Mouse (Mus musculus): ENCODE results near the gene Dido1. TPM values are rescaled to one million over a fixed set of nuclear protein-coding genes. Genes with fewer than 3 reads are reported as not detected.
"Not testable (repeated sequence)": the region's sequence is repeated elsewhere in the genome, so short reads cannot be mapped to it uniquely, and the experiment has no call there.

Gene Dido1
- polyA plus RNA-seq, 2 experiments = 26.4 to 39.7 TPM

GRCm38 (mm10) chr2:180724585-180725413, 15.0 kb upstream of the Dido1 start, which contains the start of gene Slc17a9:
Gene Slc17a9, plus strand, starts transcription at chr2:180725263.
- Histone ChIP-seq H3K27me3 (ENCODE audit: control insufficient read depth, insufficient read depth, low read length) (no peaks in the 10 kb centered on the region), H3K27ac (replicated peaks; ENCODE audit: low read depth, low read length) (no peak within 1 kb of the TSS), H3K4me2 (replicated peaks; ENCODE audit: low read depth, low read length, severe bottlenecking) (peak within 1 kb of the TSS; percentile 18; the same call in 1 of the 2 replicates), H3K9ac (ENCODE audit: low read depth, low read length, severe bottlenecking) (0 out of 2 replicates have a peak within 1 kb of the TSS, but pooled peaks have one; percentile 12), H3K36me3 (ENCODE audit: control insufficient read depth, insufficient read depth, low read length) (peaks cover 29% of the 10 kb centered on the region), H3K4me1 (ENCODE audit: control insufficient read depth, insufficient read depth, low read length) (peaks cover 5% of the 10 kb centered on the region; the same call in 1 of the 2 replicates), H3K4me3 (replicated peaks; ENCODE audit: low read length) (peak within 1 kb of the TSS; percentile 7; the same call in 1 of the 2 replicates), H3K9me3 (ENCODE audit: control insufficient read depth, low read length) (no peaks in the 10 kb centered on the region)
- TF ChIP-seq POLR2A (IDR thresholded peaks at IDR 0.05; ENCODE audit: borderline replicate concordance, extremely low read depth, insufficient read depth, insufficient read length) = no peak
- ATAC-seq (ENCODE audit: low FRiP score, low read depth) (peak; percentile 64), DNase-seq (ENCODE audit: low spot score) (no peak)
- WGBS = 4% methylated on average over 18 of the region's 18 CpGs

GRCm38 (mm10) chr2:180723865-180724264, 14.1 kb upstream of the Dido1 start:
- peaks cover 38% of the 10 kb centered on the region for H3K36me3 ChIP-seq (ENCODE audit: control insufficient read depth, insufficient read depth, low read length)
- TF ChIP-seq POLR2A (IDR thresholded peaks at IDR 0.05; ENCODE audit: borderline replicate concordance, extremely low read depth, insufficient read depth, insufficient read length) = no peak

GRCm38 (mm10) chr2:180722748-180723147, 12.9 kb upstream of the Dido1 start:
- not testable (repeated sequence) for H3K27ac ChIP-seq (replicated peaks; ENCODE audit: low read depth, low read length); H3K4me3 ChIP-seq (replicated peaks; ENCODE audit: low read length); H3K9ac ChIP-seq (ENCODE audit: low read depth, low read length, severe bottlenecking); DNase-seq (ENCODE audit: low spot score); H3K27me3 ChIP-seq (ENCODE audit: control insufficient read depth, insufficient read depth, low read length); H3K4me1 ChIP-seq (ENCODE audit: control insufficient read depth, insufficient read depth, low read length); H3K9me3 ChIP-seq (ENCODE audit: control insufficient read depth, low read length); H3K4me2 ChIP-seq (replicated peaks; ENCODE audit: low read depth, low read length, severe bottlenecking); ATAC-seq (ENCODE audit: low FRiP score, low read depth)
- 88% methylated on average over 5 of the region's 5 CpGs for WGBS
- H3K36me3 ChIP-seq (ENCODE audit: control insufficient read depth, insufficient read depth, low read length) = peaks cover 47% of the 10 kb centered on the region

More at GRCm38 (mm10) chr2:180723865-180724264, 14.1 kb upstream of the Dido1 start:
- Histone ChIP-seq H3K4me2 (replicated peaks; ENCODE audit: low read depth, low read length, severe bottlenecking) (no peak overlapping the region), H3K4me1 (ENCODE audit: control insufficient read depth, insufficient read depth, low read length) (peaks cover 5% of the 10 kb centered on the region; the same call in 1 of the 2 replicates), H3K9me3 (ENCODE audit: control insufficient read depth, low read length) (no peaks in the 10 kb centered on the region), H3K4me3 (replicated peaks; ENCODE audit: low read length) (no peak overlapping the region), H3K27me3 (ENCODE audit: control insufficient read depth, insufficient read depth, low read length) (no peaks in the 10 kb centered on the region), H3K9ac (ENCODE audit: low read depth, low read length, severe bottlenecking) (no peak overlapping the region), H3K27ac (replicated peaks; ENCODE audit: low read depth, low read length) (no peak overlapping the region)
- DNase-seq (ENCODE audit: low spot score) (no peak), ATAC-seq (ENCODE audit: low FRiP score, low read depth) (no peak)
- 60% methylated on average over 2 of the region's 2 CpGs for WGBS

- ATAC-seq (ENCODE audit: low FRiP score, low read depth) (no peak), DNase-seq (ENCODE audit: low spot score) (no peak)
- Histone ChIP-seq H3K9me3 (ENCODE audit: control insufficient read depth, low read length) (no peaks in the 10 kb centered on the region), H3K9ac (ENCODE audit: low read depth, low read length, severe bottlenecking) (no peak overlapping the region), H3K4me2 (replicated peaks; ENCODE audit: low read depth, low read length, severe bottlenecking) (no peak overlapping the region), H3K36me3 (ENCODE audit: control insufficient read depth, insufficient read depth, low read length) (peaks cover 37% of the 10 kb centered on the region), H3K27ac (replicated peaks; ENCODE audit: low read depth, low read length) (no peak overlapping the region), H3K27me3 (ENCODE audit: control insufficient read depth, insufficient read depth, low read length) (no peaks in the 10 kb centered on the region), H3K4me3 (replicated peaks; ENCODE audit: low read length) (no peak overlapping the region), H3K4me1 (ENCODE audit: control insufficient read depth, insufficient read depth, low read length) (peaks cover 15% of the 10 kb centered on the region)
- no peak for TF ChIP-seq POLR2A (IDR thresholded peaks at IDR 0.05; ENCODE audit: borderline replicate concordance, extremely low read depth, insufficient read depth, insufficient read length)
- 91% methylated on average over 5 of the region's 5 CpGs for WGBS
Measured at GRCm38 (mm10) chr2:180712037-180712689, 2.4 kb upstream of the Dido1 start.

- H3K4me1 ChIP-seq (ENCODE audit: control insufficient read depth, insufficient read depth, low read length) = peaks cover 15% of the 10 kb centered on the region
- peak overlapping the region; percentile 100 for H3K4me3 ChIP-seq (replicated peaks; ENCODE audit: low read length)
- H3K9ac ChIP-seq (ENCODE audit: low read depth, low read length, severe bottlenecking) = 0 out of 2 replicates have a peak overlapping the region, but pooled peaks have one; percentile 99
- no peaks in the 10 kb centered on the region for H3K9me3 ChIP-seq (ENCODE audit: control insufficient read depth, low read length)
- H3K27ac ChIP-seq (replicated peaks; ENCODE audit: low read depth, low read length) = no peak overlapping the region
- H3K27me3 ChIP-seq (ENCODE audit: control insufficient read depth, insufficient read depth, low read length) = no peaks in the 10 kb centered on the region
- peak overlapping the region; percentile 76 for H3K4me2 ChIP-seq (replicated peaks; ENCODE audit: low read depth, low read length, severe bottlenecking)
- ATAC-seq (ENCODE audit: low FRiP score, low read depth) (no peak), DNase-seq (ENCODE audit: low spot score) (no peak)
- WGBS = 29% methylated on average over 4 of the region's 4 CpGs
- no peak for TF ChIP-seq POLR2A (IDR thresholded peaks at IDR 0.05; ENCODE audit: borderline replicate concordance, extremely low read depth, insufficient read depth, insufficient read length)
- peaks cover 30% of the 10 kb centered on the region for H3K36me3 ChIP-seq (ENCODE audit: control insufficient read depth, insufficient read depth, low read length)
Measured at GRCm38 (mm10) chr2:180711527-180711926, 1.7 kb upstream of the Dido1 start.
